Mouse (Mus musculus) adrenal gland (tissue): Measurements from ENCODE around the gene Nol10.

Source experiments
- intact Hi-C: fragments of 180-260 bp; cut with DNase I; formaldehyde crosslinking; loops from one replicate; pipeline ENCODE4 v1.15.1; 2025

The Nol10 gene

DNA sequence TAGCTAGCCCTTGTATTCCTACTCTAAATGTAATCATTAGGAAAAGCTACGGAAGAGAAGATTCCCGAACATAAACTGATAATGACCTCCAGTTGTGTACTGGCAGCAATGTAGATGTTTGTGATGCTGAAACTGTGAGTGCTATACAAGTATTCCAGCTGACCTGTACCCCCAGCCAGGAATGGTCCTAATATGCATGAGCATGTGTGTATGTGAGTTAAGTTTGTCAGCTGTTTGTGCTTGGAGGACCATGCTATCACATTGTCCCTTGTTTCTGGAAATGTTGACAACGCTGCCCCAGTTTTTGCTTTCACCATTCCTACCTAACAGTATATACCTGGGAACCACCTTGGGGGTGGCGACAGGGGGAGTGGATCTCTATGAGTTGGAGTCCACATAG, 55.7 kb downstream of the Nol10 start:
- intact Hi-C loops = no loop called here

DNA sequence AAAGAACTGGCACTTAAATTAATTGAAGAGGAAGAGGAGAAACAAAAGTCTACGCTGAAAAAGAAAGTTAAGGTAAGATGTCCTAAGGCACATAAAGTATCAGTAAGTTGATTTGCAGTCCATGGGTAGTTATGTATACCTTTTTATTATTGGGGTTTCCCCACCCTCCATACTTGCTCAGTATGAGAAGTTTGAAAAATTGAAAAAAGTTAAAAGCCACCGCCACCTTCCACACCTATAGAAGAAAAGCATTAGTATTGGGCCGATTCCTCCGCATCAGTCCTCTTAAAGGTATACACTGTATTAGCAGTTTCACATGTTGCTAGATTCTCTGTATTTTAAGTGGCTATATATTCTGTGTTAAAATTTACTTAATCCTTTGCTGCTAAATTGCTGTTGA, 58.6 kb downstream of the Nol10 start:
- intact Hi-C loops = no loop called here

DNA sequence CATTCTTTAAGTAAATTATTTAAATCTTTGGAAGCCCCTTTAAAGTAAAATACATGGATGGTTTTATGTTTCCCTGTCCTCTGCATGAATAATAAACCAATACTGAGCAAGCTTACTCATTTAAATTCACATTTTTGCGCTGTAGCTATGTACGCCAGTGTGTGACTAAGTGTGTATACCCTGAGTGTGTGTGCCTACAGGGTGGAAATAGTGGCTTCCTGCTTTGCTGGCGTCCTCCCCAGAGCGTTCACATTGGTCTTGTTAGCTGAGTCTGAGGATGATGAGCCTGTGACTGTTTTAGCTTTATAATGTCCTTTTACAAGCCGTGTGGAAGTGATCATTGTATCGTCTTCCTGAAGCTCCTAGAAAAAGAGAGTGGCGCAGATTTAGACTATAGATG, 60.1 kb downstream of the Nol10 start:
- intact Hi-C loops = no loop called here

DNA sequence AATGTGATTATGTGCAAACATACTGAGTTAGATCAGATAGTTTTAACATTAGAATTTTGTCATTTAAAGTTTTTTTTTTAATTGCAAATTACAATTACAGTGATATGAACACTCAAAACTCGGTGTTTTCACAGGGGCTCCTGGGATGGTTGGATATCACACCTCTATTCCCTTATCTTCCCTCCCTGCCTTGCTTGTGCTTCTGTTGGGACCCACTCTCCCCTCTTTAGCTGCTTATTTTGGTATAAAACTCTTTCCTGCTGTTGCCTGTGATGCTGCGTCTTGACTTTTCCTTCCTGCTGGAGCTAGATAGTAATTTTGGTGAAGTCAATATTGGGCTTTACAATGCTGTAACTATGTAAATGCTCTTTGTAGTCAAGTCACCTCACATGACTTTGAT, 63.0 kb downstream of the Nol10 start:
- intact Hi-C loops = no loop called here

DNA sequence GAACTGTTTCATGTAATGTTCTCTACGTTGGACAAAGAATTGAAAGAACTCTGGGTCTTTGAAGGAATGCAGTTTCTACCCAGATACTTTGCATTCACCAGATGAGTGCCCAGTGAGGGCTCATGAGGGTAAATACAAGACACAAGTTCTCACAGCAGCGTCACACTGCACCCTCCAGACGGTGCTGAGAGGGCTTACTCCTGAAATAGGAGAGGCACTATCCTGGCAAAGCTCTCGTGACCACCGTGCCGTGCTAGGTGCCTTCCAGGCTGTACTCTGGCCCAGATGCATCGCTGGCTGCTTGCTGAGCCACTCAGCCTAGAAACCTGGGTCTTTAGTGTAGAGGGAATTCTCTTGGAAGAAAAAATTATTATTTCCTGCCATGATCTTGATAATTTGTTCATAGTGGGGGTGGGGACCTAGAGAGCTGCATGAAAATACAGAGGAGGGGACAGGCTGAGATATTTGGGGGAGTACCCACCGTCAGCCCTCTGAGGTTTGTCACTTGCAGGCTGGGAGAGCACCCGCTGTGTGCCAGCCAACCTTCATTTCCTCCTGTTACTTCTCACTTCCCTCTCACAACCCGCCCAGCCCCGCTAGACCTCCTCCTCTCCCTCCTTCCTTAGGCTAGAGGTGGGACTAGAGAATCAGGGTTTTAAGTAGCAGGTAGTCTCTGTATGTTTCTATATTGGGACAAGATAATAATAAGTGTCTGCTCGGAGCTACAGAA, 63.7 kb downstream of the Nol10 start:
- intact Hi-C loops = no loop called here

DNA sequence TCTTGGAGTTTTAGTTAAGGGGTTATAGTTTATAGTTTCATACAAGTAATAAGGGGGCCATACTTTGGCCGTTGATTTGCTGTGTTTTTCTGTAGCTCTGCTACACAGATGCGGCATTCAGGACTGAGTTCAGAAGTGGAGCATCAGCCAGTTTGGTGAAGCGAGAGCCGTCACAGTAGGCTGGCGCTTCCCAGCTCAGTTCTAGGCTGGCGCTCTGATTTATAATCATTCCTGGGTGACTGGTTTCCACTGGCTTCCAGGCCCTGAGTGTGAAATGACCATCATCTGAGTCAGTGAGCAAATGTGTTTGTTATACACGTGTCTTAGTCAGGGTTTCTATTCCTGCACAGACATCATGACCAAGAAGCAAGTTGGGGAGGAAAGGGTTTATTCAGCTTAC, 66.5 kb downstream of the Nol10 start:
- intact Hi-C loops = no loop called here

DNA sequence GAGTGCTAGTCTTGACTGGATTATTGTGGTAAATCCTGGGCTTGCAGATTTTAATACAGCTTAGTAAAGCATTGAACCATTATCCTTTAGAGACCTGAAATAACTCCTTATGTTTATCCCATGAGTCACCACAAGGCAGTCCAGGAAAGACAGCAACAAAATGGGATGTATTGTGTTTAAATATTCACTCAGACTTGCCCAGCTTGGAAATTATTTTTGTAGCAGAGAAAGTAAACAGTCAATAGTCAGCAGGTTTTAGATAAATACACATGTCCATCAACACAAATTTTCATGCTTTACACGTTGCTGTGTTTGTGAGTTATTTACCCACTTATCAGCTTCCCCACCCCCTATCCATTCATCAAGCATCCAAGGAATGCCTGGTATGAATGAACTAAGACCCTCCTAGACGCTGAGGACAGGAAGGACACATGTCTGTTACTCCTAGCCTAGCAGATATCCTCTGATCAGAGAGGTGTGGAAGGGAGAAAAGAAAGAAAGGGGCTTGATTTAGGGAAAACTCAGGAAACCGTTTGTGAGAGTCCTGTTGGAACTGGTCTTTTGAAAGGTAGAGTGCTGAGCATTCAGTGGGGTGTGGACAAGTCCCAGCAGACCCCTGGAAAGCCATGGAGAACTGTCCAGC, 72.0 kb downstream of the Nol10 start:
- intact Hi-C loops = no loop called here

DNA sequence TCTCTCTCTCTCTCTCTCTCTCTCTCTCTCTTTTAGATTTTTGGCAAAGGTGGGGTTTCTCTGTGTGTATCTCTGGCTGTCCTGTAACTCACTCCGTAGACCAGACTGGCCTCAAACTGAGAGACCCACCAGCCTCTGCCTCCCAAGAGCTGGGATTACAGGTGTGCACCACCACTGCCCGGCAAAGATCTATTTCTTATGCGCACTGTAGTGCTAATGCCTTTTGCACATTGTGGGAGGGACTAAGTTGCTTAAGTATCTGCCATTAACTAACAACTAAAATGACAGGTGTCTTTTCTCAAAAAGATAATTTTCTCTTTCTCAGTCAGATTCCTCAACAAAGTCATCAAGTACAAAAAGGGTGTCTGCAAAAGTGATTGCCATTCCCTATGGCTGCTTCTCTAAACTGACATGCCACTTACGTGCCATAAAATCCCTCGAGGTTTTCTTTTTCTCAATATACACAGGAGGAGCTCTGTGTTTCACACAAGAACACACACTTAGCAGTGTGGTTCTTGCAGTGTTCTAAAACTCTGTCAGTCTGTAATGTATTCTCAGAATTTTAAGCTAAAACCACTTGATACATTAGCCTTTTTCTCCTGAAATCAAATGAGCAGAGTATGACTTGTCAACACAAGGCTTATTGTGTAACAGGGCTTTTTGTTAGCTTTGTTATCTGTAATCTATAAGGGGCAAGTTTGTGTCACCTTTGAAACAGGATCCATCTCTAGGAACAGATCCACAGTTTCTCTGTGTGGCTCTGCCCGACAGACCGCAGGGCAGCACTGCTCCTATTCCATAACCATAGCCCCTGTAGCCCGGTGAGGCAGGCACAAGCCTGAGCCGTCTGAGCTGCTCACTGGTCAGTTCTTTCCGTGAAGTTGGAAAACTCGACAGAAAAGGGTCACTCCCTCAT, 77.3 kb downstream of the Nol10 start:
- intact Hi-C loops = loop anchor here (5.0 kb wide), 1 partner anchor 43 kb away; no protein-coding TSS in a partner anchor

DNA sequence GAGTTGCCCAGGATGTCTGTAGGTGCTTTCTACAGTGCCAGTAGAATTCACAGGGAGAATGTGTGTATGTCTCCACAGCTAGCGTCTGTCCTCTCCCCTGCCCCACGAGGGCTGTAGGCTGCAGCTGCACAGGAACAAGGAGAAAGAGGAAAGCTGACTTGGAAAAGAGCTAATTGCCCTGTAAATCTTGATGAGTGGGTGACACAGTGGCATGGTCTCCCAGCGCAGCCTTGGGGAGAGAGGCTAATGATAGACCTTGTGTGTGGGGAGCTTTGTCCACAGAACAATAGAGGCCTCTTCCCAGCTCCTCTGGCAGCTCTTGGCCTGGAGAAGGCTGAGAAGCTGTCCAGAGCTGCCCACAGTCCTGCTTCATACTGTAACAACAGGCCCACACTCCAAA, 78.5 kb downstream of the Nol10 start:
- intact Hi-C loops = loop anchor here (5.0 kb wide), 1 partner anchor 44 kb away; no protein-coding TSS in a partner anchor

DNA sequence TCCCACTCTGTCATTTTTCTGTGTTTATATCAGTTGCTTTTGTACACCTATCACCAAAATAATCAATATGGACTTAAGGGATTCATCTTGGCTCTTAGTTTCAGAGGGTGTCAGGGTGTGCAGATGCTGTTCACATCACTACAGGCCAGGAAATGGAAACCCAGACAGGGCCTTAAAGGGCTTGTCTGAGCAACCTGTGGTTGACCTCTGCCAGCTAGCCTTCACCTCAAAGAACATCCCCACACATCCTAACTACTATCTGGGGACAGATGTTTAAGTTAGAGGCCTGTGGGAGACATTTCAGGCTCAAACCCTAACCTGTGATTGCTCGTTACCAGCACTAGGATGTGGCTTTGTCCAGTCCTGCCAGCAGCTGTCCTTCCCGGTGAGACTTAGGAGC, 82.3 kb downstream of the Nol10 start:
- intact Hi-C loops = loop anchor here (10.0 kb wide), 1 partner anchor 114 kb away; the partner anchor contains the start of gene Odc1

DNA sequence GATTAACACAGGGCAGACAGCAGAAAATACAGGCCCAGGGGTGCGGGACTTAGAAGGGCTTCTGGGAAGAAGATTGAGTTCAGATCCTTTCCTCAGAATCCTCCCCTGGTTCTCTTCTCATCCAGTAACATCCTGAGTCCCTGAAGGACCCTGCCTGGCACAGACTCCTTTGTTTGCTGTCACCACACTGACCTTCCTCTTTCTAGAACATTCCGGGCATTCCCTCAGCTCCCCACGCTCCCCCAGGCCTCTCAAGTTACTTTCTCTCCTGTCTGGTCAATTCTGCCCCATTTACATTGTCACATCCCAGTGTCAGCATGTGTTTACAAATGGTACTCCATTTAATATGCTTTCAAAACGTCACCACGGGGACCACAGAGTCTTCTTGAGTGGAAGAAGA, 82.9 kb downstream of the Nol10 start:
- intact Hi-C loops = loop anchor here (10.0 kb wide), 1 partner anchor 114 kb away; the partner anchor contains the start of gene Odc1

DNA sequence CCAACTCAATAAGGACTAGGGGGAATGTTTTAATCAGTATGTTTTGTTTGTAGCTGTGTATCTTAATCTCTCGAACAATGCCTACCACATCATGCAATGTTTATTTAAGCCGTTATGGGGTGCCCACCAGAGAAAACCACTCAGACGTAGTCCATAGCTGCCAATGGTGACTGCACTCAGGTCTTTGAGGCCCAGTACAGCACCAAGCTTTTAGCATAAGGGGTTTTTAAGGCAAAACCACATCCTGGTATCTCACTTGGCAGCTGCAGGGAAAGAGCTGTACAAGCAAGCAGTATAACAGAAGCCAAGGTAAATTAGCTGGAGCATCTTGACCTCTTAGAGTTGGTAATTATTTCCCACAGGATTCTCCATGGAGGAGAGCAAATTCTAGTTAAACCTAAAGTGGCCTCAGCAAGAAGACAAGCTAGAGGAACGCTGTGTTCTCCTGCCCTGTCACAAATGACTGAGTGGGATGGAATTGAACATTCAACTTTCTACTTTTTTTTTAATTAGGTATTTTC, 83.6 kb downstream of the Nol10 start:
- intact Hi-C loops = loop anchor here (10.0 kb wide), 1 partner anchor 113 kb away; the partner anchor contains the start of gene Odc1

DNA sequence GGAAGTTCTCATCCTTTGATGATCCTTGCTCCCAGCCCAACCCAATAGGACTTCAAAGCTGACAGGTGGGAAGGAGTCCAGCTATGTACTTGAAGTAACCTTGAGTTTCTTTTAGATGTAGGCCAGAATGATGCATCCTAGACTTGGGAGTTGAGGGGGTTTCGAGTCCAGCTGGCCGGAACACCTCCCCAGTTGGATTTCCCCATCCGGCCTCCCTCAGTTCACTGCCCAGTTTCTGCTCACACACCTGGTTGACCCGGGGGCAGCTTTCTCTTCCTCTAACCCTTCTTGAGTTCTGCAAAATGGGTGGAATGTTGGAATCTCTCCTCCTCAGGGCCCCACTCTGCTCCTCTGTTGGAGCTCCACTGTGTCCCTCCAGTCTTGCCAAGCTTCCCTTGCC, 85.5 kb downstream of the Nol10 start:
- intact Hi-C loops = loop anchor here (10.0 kb wide), 1 partner anchor 111 kb away; the partner anchor contains the start of gene Odc1

DNA sequence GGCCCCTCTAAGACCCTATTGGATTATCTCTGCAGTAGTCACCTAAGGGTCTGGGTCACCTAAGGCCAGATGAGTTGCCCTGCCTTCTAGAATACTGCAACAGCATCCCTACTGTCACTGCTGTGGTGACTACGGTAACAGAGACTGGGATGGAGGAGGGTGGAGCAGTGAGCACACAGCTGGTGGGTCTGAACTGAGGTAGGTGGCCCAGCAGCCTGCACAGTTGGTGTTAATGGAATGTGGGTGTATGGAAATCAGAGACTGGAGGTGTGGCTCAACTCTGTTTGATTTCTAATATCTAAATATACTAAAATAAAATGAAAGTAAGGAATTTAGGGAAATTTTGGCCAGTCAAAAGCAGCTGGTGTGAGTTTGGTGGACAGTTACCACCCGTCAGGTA, 88.2 kb downstream of the Nol10 start:
- intact Hi-C loops = loop anchor here (10.0 kb wide), 1 partner anchor 108 kb away; the partner anchor contains the start of gene Odc1

DNA sequence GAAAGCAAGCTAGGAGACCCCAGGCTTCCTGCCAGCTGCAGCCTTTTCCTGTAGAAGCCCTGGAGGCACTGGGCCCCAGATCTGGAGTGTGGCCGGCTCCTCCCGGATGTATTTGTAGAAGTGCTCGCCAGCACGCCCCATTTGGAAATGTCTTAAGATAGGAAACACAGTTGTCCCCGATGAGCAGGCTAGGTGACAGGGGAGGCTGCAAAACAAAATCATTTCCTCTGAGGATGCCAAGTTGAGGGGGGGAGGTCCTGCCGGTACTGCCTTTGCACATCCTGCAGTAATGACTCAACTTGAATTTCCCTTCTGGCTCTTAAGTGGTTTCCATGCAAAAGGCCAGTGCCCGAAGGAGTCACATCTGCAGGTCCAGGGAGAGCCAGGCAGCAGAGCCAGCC, 92.0 kb downstream of the Nol10 start:
- intact Hi-C loops = no loop called here

DNA sequence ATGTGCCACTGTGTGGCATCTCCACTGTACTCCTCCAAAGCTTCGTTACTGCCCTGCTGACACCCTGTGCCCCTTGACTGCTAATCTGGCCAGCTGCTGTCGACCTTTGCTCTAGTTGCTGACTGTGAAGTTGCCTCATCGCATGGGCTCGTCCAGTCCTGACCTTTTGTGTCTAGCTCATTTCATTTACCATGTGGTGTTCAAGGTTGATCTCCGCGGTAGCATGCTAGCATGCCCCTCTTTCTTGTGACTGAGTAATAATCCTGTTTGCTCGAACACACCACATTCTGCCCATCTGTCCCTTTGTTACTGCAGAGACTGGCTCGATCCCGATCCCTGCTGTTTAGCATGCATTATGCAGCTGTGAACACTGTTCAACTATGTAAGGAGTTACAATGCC, 93.2 kb downstream of the Nol10 start:
- intact Hi-C loops = no loop called here

DNA sequence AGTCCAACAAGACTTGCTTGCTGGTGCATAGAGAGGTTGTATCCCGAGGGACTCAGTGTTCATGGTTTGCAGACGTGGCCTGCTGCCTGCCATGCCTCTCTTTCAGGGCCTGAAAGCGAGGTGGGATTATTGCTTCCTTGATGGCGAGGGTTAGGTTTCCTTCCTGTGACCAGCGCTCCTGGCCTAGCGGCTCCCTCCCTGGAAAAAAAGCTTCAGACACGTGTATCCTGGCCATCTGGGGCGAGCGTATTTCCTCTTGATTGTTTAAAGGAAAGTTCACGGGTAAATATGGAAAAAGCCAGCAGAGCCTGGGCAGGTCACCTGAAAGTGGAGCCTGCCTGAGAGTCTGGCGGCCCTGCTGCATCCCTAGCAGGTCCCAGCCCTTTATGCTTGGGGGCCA, 96.1 kb downstream of the Nol10 start:
- intact Hi-C loops = no loop called here

DNA sequence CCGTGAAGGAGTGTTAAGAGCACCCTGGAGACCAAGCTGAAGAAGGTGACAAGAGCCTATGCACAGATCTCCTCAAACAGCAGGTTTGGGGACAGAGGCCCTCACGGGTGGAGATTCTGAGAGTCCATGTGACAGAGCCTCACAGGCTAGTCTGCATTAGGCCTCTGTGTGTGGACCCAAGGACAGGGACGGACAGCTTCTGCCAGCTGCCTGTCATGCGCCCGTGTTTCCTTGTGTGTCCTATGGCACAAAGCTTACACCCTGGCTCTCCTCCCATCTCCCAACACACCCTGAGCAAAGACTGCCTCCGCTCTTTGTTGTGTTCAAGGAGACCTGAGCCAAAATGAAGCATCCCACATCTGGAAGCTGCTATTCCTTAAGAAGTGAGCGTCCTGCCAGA, 97.0 kb downstream of the Nol10 start:
- intact Hi-C loops = no loop called here

DNA sequence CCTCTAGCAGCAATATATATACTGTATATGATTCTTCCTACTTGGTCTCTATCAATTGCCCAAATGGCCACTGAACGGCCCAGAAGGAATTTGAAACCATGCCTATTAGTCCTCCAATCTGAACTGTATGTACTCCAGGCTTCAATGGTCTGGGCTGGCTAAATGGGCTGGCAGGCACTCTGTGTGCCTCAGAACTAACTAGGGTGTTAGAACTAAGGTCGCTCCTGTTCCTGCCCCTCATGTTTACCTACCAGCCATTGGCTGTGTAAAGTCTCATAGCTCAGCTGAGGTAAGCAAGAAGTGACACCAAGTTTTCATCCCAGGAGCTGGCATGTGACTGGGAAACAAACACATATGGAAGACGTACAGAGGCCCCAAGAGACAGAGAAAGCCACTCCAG, 100.5 kb downstream of the Nol10 start:
- intact Hi-C loops = no loop called here

DNA sequence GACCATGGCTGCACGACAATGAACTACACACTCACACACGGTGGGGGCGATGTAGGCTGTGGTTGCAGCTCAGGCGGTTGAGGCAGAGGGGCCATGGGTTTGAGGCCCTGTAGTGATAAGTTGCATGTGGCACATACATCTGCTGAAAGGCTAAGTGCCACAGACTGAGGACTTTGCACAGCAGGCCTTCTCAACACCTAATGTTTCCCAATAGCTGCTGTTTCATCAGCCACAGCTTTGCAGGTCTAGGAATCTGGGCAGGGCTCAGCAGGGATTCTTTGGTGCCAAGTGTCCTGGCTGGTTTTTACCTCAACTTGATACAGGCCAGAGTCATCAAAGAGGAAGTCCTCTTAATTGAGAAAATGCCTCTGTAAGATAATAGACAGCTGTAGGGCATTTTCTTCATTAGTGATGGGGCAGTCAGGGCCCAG, 101.4 kb downstream of the Nol10 start:
- intact Hi-C loops = no loop called here

DNA sequence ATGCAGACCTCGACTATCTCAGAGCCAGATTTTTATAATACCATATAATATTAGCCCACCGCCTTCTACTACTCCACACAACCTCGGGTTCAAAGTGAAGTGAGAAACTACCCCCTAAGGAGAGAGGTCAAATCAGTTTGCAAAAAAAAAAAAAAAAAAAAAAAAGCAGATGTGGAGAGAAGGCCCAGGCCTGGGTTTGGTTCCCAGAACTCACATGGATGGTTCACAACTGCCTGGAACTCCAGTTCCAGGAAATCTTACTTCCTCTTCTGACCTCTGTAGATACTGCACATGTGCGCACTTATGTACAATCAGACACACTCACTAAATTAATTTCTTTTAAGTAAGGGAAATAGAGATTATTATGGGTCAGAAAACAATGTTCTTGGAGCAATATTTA, 102.2 kb downstream of the Nol10 start:
- intact Hi-C loops = no loop called here
